ENCODE assay signal across 8 mouse cellular contexts in genomic region chr7:28946271-28946610, GRCm38 (mm10). TPM values are rescaled to one million over a fixed set of nuclear protein-coding genes. Genes with fewer than 3 reads are reported as not detected.
DNase-seq lines count a peak whose midpoint lies in the region; ATAC-seq and TF ChIP-seq lines count a peak whose summit lies in the region.
"Had no signal": no experiment of that assay in that cellular context is flagged by ENCODE, and none has a peak within 500 bp of the region (broad histone marks: within the 10 kb centered on the region; RNA-seq: fewer than 3 reads in every experiment).

No protein-coding gene starts in this region.

- no peaks in the 10 kb centered on the region for H3K9me3 ChIP-seq in hindbrain, embryonic 13.5 days

- no peak overlapping the region for H3K4me3 ChIP-seq in left cerebral cortex, adult 2 months
- no peak overlapping the region for H3K4me3 ChIP-seq in hindbrain, embryonic 13.5 days

- H3K9ac ChIP-seq in hindbrain, embryonic 13.5 days: no peak overlapping the region

- WGBS in hindbrain, embryonic 13.5 days: 54% methylated on average over 1 of the region's 1 CpGs

- ATAC-seq in hindbrain, embryonic 13.5 days (ENCODE audit: low FRiP score): no peak

- H3K4me2 ChIP-seq in hindbrain, embryonic 13.5 days: no peak overlapping the region

- no peaks in the 10 kb centered on the region for H3K27me3 ChIP-seq in hindbrain, embryonic 13.5 days

- no peak for TF ChIP-seq CTCF in left cerebral cortex, adult 2 months (IDR thresholded peaks at IDR 0.05)

- peak overlapping the region; percentile 70; the same call in 1 of the 2 replicates for H3K27ac ChIP-seq in left cerebral cortex, adult 2 months
- peak overlapping the region; percentile 62 for H3K27ac ChIP-seq in hindbrain, embryonic 13.5 days

- H3K36me3 ChIP-seq in hindbrain, embryonic 13.5 days: no peaks in the 10 kb centered on the region

- no peak for DNase-seq in left cerebral cortex, adult 2 months (ENCODE audit: extremely low spot score in 1 of 2, low spot score in 2 of 2)
- no peak for DNase-seq in left cerebral cortex, adult 11 months (ENCODE audit: low spot score)
- DNase-seq in embryo, embryonic 11 days: peak; percentile 55
- peak; percentile 37 for DNase-seq in neural tube, embryonic 10.5 days (ENCODE audit: extremely low spot score, low spot score)
- no peak for DNase-seq in gastrocnemius, postnatal 36 days
- no peak for DNase-seq in right cerebral cortex, adult 18-20 months
- DNase-seq: adrenal gland, adult 2 months had no signal

- intact Hi-C loops in left cerebral cortex, adult 2 months (cut with DNase I): no loop called here
- intact Hi-C loops in gastrocnemius, postnatal 36 days (cut with DNase I): no loop called here

- H3K4me1 ChIP-seq in hindbrain, embryonic 13.5 days (replicated peaks): peaks cover 41% of the 10 kb centered on the region

RNA-seq across cellular contexts. Expression of gene Actn4, which starts 15.9 kb away (rescaled TPM):
- total RNA-seq in left cerebral cortex, adult 2 months (2021): 100 to 1,000 TPM; 196 to 199 TPM
- 136 and 138 TPM in 2 replicates for polyA plus RNA-seq in hindbrain, embryonic 13.5 days (2015; fragmentation: Nextera tagmentation; extraction: Ambion mirVana)
- 10 to 100 TPM; 31.6 to 35.1 TPM for total RNA-seq in gastrocnemius, postnatal 36 days (2021)

RNA-seq across cellular contexts. Expression of gene Eif3k, which starts 35.4 kb away (rescaled TPM):
- total RNA-seq in left cerebral cortex, adult 2 months (2021): 100 to 1,000 TPM; 179 to 192 TPM
- 315 and 332 TPM in 2 replicates for polyA plus RNA-seq in hindbrain, embryonic 13.5 days (2015; fragmentation: Nextera tagmentation; extraction: Ambion mirVana)
- 100 to 1,000 TPM; 119 to 125 TPM for total RNA-seq in gastrocnemius, postnatal 36 days (2021)

RNA-seq across cellular contexts. Expression of gene Map4k1, which starts 35.6 kb away (rescaled TPM):
- total RNA-seq in left cerebral cortex, adult 2 months (2021): 1 to 10 TPM; 1.8 to 2.3 TPM
- 4.1 and 6.4 TPM in 2 replicates for polyA plus RNA-seq in hindbrain, embryonic 13.5 days (2015; fragmentation: Nextera tagmentation; extraction: Ambion mirVana)
- total RNA-seq in gastrocnemius, postnatal 36 days (2021): under 1 TPM; 0.27 to 0.46 TPM

Comparison
In these comparisons a context has a peak if more than half of its experiments do, and no peak if none do; other contexts are left out.
1. DNase-seq: peak in embryo, embryonic 11 days (single experiment) and neural tube, embryonic 10.5 days (single experiment); none in left cerebral cortex, adult 2 months (0 of 2), left cerebral cortex, adult 11 months (single experiment), gastrocnemius, postnatal 36 days (0 of 2) and right cerebral cortex, adult 18-20 months (single experiment).
2. RNA of gene Actn4, which starts 15.9 kb away (total RNA-seq): 196 to 199 TPM in left cerebral cortex, adult 2 months; 31.6 to 35.1 TPM in gastrocnemius, postnatal 36 days; every median in the first group is over 4 times any median in the second.